Mouse (Mus musculus): ENCODE results near the gene Pgm2l1.

DNA sequence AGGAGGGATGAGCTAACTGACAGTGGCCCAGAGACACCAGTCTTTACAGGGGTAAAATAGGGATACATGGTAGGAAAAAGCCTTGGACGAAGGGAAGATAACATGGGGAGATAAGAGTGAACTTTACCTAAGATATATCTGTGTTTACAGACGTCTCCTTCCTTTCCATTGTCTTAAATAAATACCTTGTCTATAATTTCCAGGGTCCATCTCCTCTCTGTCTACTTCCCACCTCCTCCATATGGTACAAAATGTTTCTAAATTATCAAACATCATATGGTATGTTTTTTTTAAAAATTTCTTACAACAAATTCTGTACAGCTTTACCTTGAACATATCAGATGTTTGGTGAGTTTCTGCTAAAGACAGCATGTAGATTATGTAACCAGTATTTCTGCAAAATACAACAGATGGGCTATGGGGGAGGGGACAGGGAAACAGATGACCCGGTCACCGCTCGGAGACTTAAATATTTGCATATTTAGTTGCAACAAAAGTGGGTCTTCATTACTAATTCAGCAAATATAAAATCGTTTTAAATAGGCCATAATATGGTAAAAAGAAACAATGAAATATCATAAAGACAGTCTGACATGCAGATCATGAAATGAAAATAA, 12.0 kb upstream of the Pgm2l1 start:
- no peak for TF ChIP-seq GATA1 (IDR thresholded peaks at IDR 0.05; ENCODE audit: low read length)
- TF ChIP-seq TAL1 (IDR thresholded peaks at IDR 0.05; ENCODE audit: low read length), result no peak

All from erythroblast, embryonic 14.5 days (primary cell).